Mouse (Mus musculus) embryonic facial prominence, embryonic 13.5 days (tissue): ENCODE data around the gene Zfp446. TPM values are rescaled to one million over a fixed set of nuclear protein-coding genes. Genes with fewer than 3 reads are reported as not detected.

Experiments
- ATAC-seq: fragments of 200-750 bp; cut with Nextera tagmentation; 2 replicates; pipeline ENCODE4 v1.8.0; 2017; ENCODE audit warnings: low read depth; ENCODE audit not compliant: insufficient number of reproducible peaks, insufficient read depth, low FRiP score, low TSS enrichment
- H3K27ac ChIP-seq: fragments of 300-500 bp; sonication (generic); 2 replicates; pipeline ENCODE4 v1.5.1; 2015; ENCODE audit warnings: moderate library complexity, mild to moderate bottlenecking, inconsistent platforms
- H3K27me3 ChIP-seq: fragments of 300-500 bp; sonication (generic); 2 replicates; pipeline ENCODE4 v1.6.1; 2015; ENCODE audit warnings: mild to moderate bottlenecking, inconsistent platforms
- H3K36me3 ChIP-seq: fragments of 300-500 bp; sonication (generic); 2 replicates; pipeline ENCODE4 v1.6.1; 2015; ENCODE audit warnings: mild to moderate bottlenecking, inconsistent platforms
- H3K4me1 ChIP-seq: fragments of 300-500 bp; sonication (generic); 2 replicates; pipeline ENCODE4 v1.6.1; 2015; ENCODE audit warnings: inconsistent platforms
- H3K4me2 ChIP-seq: fragments of 300-500 bp; sonication (generic); 2 replicates; pipeline ENCODE4 v1.6.1; 2015; ENCODE audit warnings: moderate library complexity, mild to moderate bottlenecking, inconsistent platforms
- H3K4me3 ChIP-seq: fragments of 300-500 bp; sonication (generic); 2 replicates; pipeline ENCODE4 v1.5.1; 2015; ENCODE audit warnings: mild to moderate bottlenecking, inconsistent platforms
- H3K9ac ChIP-seq: fragments of 300-500 bp; sonication (generic); 2 replicates; pipeline ENCODE4 v1.6.1; 2015; ENCODE audit warnings: mild to moderate bottlenecking, inconsistent platforms
- H3K9me3 ChIP-seq: fragments of 300-500 bp; sonication (generic); 2 replicates; pipeline ENCODE4 v1.6.1; 2016; ENCODE audit warnings: inconsistent platforms
- WGBS: fragments of 180-500 bp; shearing (Covaris S2); methylation state at CpG from one replicate; pipeline ENCODE4 v1.1.7; 2015; ENCODE audit warnings: mixed read lengths; 5-methylcytosine and 5-hydroxymethylcytosine counted together
- polyA plus RNA-seq: library from polyadenylated mRNA; unstranded; fragments of >200 nt; fragmentation: Nextera tagmentation; extraction: Ambion mirVana; gene quantifications from 2 replicates; pipeline ENCODE4 v1.2.1, GENCODE M21; 2015

Zfp446 gene
- polyA plus RNA-seq, 1 experiment from 2014 or later: 9.8 TPM

GRCm38 (mm10) chr7:12959718-12960117 lies 17.9 kb upstream of the Zfp446 start:
- 17% methylated on average over 4 of the region's 4 CpGs for WGBS
- H3K9ac ChIP-seq: no peak overlapping the region

DNA sequence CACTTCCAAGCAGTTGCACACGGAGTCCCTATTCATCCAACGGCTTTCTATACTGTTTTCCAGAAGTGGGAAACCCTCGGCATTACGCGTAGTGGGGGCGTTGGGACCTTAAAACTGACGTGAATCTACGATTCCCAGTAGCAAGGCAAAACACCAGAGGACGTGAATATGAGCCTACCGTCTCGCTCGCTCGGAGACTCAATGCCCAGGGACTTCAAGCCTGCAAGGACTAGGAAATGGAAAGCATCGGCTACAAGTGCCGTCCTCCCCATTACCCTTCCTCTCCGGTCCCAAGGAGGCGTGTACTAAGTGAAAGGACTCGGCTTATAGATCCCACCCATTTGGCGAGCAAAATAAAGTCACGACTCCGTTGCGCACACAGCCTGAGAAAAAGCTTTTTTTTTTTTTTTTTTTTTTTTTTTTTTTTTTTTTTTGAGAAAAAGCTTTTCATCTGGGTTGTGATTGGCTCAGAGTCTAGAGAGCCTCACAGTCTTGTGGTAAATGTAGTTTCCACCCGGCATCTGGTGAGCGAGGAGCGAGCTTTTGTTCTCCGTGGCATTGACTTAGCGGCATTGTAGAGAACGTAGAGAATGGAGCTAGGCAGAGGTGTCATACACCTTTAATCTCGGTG lies 16.0 kb upstream of the Zfp446 start:
- peak; percentile 61; the same call in 1 of the 2 replicates for ATAC-seq
- peaks cover 7% of the 10 kb centered on the region for H3K4me1 ChIP-seq
- peak overlapping the region; percentile 54 for H3K4me3 ChIP-seq
- no peaks in the 10 kb centered on the region for H3K36me3 ChIP-seq
- H3K9ac ChIP-seq: peak overlapping the region; percentile 79
- WGBS: 3% methylated on average over 29 of the region's 29 CpGs
- no peaks in the 10 kb centered on the region for H3K9me3 ChIP-seq
- peak overlapping the region; percentile 95 for H3K27ac ChIP-seq
- no peaks in the 10 kb centered on the region for H3K27me3 ChIP-seq
- peak overlapping the region; percentile 64 for H3K4me2 ChIP-seq

More at GRCm38 (mm10) chr7:12959718-12960117, 17.9 kb upstream of the Zfp446 start:
- Histone ChIP-seq H3K4me1 (no peaks in the 10 kb centered on the region), H3K27me3 (no peaks in the 10 kb centered on the region), H3K9me3 (no peaks in the 10 kb centered on the region), H3K4me2 (no peak overlapping the region), H3K36me3 (no peaks in the 10 kb centered on the region), H3K4me3 (no peak overlapping the region), H3K27ac (no peak overlapping the region)
- ATAC-seq: no peak

DNA sequence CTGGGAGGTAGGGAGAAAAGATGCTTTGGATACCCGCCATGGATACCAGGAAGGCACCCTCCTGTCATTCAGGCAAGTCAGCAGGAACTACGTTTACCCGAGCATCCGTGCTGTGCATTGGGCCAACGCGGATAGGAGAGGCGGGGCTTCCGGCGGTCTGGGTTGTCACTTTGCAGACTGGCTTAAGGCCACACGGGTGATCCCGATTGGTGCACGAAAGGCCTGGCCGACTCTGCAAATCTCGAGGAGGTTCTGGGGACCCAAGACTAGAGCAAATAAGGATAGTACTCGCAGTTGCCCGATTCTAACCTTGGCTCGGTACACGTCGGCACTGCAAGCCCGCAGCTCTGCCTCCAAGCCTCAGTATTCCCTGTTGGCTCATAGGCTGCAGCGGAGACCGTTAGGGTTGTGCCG lies 12.0 kb upstream of the Zfp446 start, which contains the start of gene Zfp324:
Gene Zfp324 (plus strand): TSS at position 161 of the 414 bp plus-strand sequence.
- H3K27me3 ChIP-seq: no peaks in the 10 kb centered on the region
- no peaks in the 10 kb centered on the region for H3K9me3 ChIP-seq
- peak within 1 kb of the TSS; percentile 89 for H3K27ac ChIP-seq
- H3K9ac ChIP-seq: peak within 1 kb of the TSS; percentile 87
- H3K4me3 ChIP-seq: peak within 1 kb of the TSS; percentile 79
- H3K4me1 ChIP-seq: peaks cover 16% of the 10 kb centered on the region
- H3K36me3 ChIP-seq: peaks cover 23% of the 10 kb centered on the region
- under 1% methylated on average over 23 of the region's 23 CpGs for WGBS
- H3K4me2 ChIP-seq: peak within 1 kb of the TSS; percentile 86
- peak; percentile 84 for ATAC-seq

GRCm38 (mm10) chr7:12966104-12966845 lies 11.4 kb upstream of the Zfp446 start:
- H3K4me2 ChIP-seq: peak overlapping the region; percentile 86
- no peaks in the 10 kb centered on the region for H3K27me3 ChIP-seq
- peaks cover 16% of the 10 kb centered on the region for H3K4me1 ChIP-seq
- H3K9me3 ChIP-seq: no peaks in the 10 kb centered on the region
- H3K27ac ChIP-seq: peak overlapping the region; percentile 89
- H3K9ac ChIP-seq: peak overlapping the region; percentile 87
- WGBS: under 1% methylated on average over 29 of the region's 29 CpGs
- peak overlapping the region; percentile 79 for H3K4me3 ChIP-seq
- peak; percentile 34; the same call in 1 of the 2 replicates for ATAC-seq
- H3K36me3 ChIP-seq: peaks cover 28% of the 10 kb centered on the region

DNA sequence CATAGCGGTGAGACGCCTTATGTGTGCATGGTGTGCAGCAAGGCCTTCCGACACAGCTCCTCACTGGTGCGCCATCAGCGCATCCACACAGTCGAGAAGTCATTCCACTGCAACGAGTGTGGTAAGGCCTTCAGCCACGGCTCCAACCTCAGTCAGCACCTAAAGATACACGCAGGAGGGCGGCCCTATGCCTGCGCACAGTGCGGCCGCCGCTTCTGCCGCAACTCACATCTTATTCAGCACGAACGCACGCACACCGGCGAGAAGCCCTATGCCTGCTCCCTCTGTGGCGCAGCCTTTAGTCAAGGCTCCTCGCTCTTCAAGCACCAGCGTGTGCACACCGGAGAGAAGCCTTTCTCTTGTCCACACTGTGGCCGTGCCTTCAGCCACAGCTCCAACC lies 6.7 kb upstream of the Zfp446 start:
- 96% methylated on average over 25 of the region's 25 CpGs for WGBS
- H3K4me1 ChIP-seq: peaks cover 11% of the 10 kb centered on the region
- no peak overlapping the region for H3K27ac ChIP-seq
- H3K9ac ChIP-seq: no peak overlapping the region
- H3K4me2 ChIP-seq: no peak overlapping the region
- H3K36me3 ChIP-seq: peaks cover 49% of the 10 kb centered on the region
- H3K4me3 ChIP-seq: no peak overlapping the region
- no peaks in the 10 kb centered on the region for H3K27me3 ChIP-seq
- H3K9me3 ChIP-seq: no peaks in the 10 kb centered on the region
- no peak for ATAC-seq

DNA sequence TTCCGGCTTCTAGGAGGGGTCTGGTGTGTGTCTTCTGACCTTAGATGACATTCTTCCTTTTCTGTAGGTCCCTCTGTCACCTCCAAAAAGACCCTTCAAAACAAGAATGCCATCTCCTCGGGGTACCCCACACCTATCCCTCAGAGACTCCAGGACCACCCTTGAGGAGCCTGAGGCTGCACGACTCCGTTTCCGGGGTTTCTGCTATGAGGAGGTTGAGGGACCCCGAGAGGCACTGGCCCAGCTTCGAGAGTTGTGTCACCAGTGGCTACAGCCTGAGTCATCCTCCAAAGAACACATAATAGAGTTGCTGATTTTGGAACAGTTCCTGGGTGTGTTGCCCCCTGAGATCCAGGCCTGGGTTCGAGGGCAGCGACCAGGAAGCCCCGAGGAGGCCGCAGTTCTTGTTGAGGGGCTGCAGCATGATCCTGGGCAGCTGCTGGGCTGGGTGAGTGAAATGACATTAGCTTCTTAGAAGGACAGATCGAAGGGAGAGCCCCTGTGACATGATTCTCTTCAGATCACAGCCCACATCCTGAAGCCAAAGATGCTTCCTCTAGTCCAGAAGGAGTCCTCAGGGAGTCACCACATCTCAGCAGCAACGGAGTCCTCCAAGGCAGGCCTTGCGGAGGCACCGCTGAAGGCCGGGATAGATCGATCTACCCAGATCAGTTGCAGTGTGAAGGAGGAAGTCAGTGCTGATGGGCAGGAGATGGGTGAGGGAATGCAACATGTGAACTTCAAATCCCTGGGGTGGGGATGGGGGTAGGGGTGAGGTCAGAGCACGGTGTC lies 1.5 kb downstream of the Zfp446 start:
- Histone ChIP-seq H3K27me3 (no peaks in the 10 kb centered on the region), H3K27ac (peak overlapping the region; percentile 94; the same call in 1 of the 2 replicates), H3K9me3 (no peaks in the 10 kb centered on the region), H3K36me3 (peaks cover 11% of the 10 kb centered on the region), H3K4me1 (peaks cover 14% of the 10 kb centered on the region), H3K9ac (0 out of 2 replicates have a peak overlapping the region, but pooled peaks have one; percentile 76), H3K4me3 (peak overlapping the region; percentile 63; the same call in 1 of the 2 replicates), H3K4me2 (peak overlapping the region; percentile 78)
- no peak for ATAC-seq
- WGBS: 84% methylated on average over 18 of the region's 18 CpGs

DNA sequence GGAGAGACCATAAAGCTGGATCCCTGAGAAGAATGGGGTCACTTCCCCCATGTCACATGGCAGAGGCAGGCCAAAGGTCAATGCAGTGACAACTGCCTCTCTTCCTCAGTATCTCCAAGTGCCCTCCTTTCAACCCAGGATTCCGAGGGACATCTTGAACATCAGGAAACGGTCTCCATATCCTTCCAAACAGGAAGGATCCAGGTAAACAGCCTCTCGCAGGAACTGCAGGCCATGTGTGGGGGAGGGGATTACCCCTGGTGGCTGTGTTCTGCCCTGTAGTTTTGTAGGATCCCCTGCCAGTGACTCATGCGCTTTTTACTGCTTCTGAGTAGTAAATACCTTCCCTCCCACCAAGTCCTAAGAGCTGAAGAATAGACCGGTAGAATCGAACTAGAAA lies 2.1 kb downstream of the Zfp446 start:
- peaks cover 14% of the 10 kb centered on the region for H3K4me1 ChIP-seq
- no peaks in the 10 kb centered on the region for H3K27me3 ChIP-seq
- H3K36me3 ChIP-seq: peaks cover 11% of the 10 kb centered on the region
- no peak overlapping the region for H3K27ac ChIP-seq
- ATAC-seq: no peak
- H3K4me3 ChIP-seq: no peak overlapping the region
- H3K9me3 ChIP-seq: no peaks in the 10 kb centered on the region
- no peak overlapping the region for H3K9ac ChIP-seq
- WGBS: 69% methylated on average over 6 of the region's 6 CpGs
- H3K4me2 ChIP-seq: no peak overlapping the region

GRCm38 (mm10) chr7:12980291-12980690 lies 2.6 kb downstream of the Zfp446 start:
- H3K27ac ChIP-seq: no peak overlapping the region

GRCm38 (mm10) chr7:12985724-12986123 lies 8.1 kb downstream of the Zfp446 start:
- no peak overlapping the region for H3K4me3 ChIP-seq
- 81% methylated on average over 1 of the region's 1 CpGs for WGBS
- no peak overlapping the region for H3K9ac ChIP-seq
- no peak for ATAC-seq
- peaks cover 11% of the 10 kb centered on the region for H3K36me3 ChIP-seq
- no peaks in the 10 kb centered on the region for H3K27me3 ChIP-seq
- H3K9me3 ChIP-seq: no peaks in the 10 kb centered on the region
- no peaks in the 10 kb centered on the region for H3K4me1 ChIP-seq
- H3K27ac ChIP-seq: no peak overlapping the region
- H3K4me2 ChIP-seq: no peak overlapping the region

More at GRCm38 (mm10) chr7:12980291-12980690, 2.6 kb downstream of the Zfp446 start:
- Histone ChIP-seq H3K9ac (no peak overlapping the region), H3K4me1 (peaks cover 14% of the 10 kb centered on the region), H3K36me3 (peaks cover 11% of the 10 kb centered on the region), H3K9me3 (no peaks in the 10 kb centered on the region), H3K4me2 (no peak overlapping the region), H3K4me3 (no peak overlapping the region), H3K27me3 (no peaks in the 10 kb centered on the region)
- no peak for ATAC-seq
- WGBS: 91% methylated on average over 7 of the region's 7 CpGs

GRCm38 (mm10) chr7:12986906-12987305 lies 9.3 kb downstream of the Zfp446 start:
- H3K4me3 ChIP-seq: no peak overlapping the region
- WGBS: 89% methylated on average over 8 of the region's 8 CpGs
- H3K9ac ChIP-seq: no peak overlapping the region
- H3K4me2 ChIP-seq: no peak overlapping the region
- H3K27ac ChIP-seq: no peak overlapping the region
- no peaks in the 10 kb centered on the region for H3K9me3 ChIP-seq
- H3K4me1 ChIP-seq: no peaks in the 10 kb centered on the region
- ATAC-seq: no peak
- H3K27me3 ChIP-seq: no peaks in the 10 kb centered on the region
- peaks cover 6% of the 10 kb centered on the region for H3K36me3 ChIP-seq

DNA sequence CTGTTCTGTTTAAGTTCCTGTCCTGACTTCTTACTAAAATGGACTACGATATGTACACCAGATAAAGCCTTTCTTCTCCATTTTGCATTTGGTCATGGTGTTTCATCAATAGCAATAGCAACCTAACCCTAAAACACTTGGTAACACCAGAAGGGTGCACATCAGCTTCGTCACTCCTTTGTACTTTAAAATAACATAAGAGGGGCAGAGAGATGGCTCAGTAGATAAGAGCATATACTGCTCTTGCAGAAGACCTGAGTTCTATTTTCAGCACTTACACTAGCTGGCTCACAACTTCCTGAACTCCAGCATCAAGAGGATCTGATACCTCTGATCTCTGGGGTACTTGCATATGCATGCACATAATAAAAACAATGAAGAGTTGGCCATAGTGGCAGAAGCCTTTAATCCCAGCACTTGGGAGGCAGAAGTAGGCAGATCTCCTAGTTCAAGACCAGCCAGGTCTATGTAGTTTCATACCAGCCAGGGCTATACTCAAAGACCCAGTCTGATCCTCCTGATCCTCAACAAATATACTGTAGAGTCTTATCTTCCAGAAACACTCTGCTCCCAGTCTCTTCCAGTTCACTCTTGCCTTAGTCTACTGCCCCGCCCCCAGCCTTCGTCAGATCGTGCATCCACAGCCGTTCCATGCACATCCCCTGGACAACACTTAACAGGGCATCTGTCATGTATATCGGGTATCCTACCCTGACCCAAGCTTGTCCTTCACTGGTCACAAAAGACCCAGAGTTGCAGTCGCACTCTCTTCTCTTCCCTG lies 10.0 kb downstream of the Zfp446 start:
- 82% methylated on average over 8 of the region's 8 CpGs for WGBS
- Histone ChIP-seq H3K4me1 (no peaks in the 10 kb centered on the region), H3K9me3 (no peaks in the 10 kb centered on the region), H3K4me3 (no peak overlapping the region), H3K4me2 (no peak overlapping the region), H3K9ac (no peak overlapping the region), H3K36me3 (no peaks in the 10 kb centered on the region; the same call in 1 of the 2 replicates), H3K27ac (no peak overlapping the region), H3K27me3 (no peaks in the 10 kb centered on the region)
- no peak for ATAC-seq
